Mouse (Mus musculus) thymus, postnatal 14 days (tissue): ENCODE results near the gene Rora.

Source experiments
- DNase-seq: peaks from one replicate; pipeline ENCODE4 v3.0.0; 2021

Gene Rora

DNA sequence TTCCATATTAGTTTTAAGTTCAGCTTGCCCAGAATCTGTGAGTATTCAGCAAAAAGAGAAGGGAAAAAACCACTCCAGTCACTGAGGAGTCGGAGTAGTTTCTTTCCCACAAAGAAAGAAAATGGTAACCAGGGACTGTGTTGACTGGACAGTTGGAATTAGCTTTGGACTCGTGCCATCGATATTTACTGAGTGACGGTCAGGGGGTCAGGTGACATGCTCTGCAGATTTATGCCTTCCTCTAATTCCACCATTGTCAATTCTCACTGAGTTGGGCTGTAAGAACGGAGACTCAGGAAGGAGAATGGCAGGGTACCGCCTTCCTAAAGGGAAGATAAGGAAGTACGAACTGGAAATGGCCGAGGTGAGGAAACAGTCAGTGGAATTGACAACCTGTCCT, 670.2 kb downstream of the Rora start:
- no peak for DNase-seq

DNA sequence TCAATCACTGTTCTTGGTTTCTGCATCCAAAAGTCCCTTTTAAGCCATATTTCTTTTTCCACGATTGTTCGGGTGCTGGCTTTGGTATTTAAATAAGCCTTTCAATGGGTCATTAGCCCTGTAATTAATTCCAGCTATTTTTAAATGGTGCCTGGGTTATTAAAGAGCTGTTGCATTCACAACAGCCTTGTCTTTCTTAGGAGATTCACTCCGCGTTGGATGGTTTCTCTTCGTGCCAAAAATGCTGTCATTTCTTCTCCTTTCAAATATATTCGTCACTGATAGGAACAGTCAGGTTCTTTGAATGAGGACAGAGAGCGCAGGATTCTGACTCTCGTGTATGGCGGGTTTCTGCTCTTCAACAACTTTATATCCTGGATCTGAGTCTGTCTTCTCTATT, 673.5 kb downstream of the Rora start:
- DNase-seq: no peak

- DNase-seq: no peak
These were observed 674.0 kb downstream of the Rora start for GRCm38 (mm10) chr9:69327591-69327990.

- no peak for DNase-seq
These were observed 678.2 kb downstream of the Rora start for GRCm38 (mm10) chr9:69331790-69332189.

- DNase-seq: no peak
These were observed 679.4 kb downstream of the Rora start for GRCm38 (mm10) chr9:69332802-69333568.

DNA sequence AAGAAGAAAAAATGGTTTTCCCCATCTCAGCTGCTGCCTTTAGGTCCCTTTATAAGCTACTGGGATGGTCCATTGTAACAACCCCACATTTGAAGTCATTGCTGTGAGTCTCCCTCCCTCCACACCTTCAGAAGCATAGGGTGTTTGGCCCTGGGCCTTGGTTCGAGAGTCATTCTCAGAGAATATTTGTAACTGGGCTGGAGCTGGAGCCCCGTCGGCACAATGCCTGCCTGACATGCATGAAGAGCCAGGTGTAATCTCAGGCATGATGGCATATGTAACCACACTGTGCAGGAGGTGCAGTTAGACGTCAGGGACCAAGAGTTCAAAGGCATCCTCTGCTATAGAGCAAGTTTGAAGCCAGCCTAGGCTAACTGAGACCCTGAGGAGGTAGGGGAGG, 680.1 kb downstream of the Rora start:
- no peak for DNase-seq

DNA sequence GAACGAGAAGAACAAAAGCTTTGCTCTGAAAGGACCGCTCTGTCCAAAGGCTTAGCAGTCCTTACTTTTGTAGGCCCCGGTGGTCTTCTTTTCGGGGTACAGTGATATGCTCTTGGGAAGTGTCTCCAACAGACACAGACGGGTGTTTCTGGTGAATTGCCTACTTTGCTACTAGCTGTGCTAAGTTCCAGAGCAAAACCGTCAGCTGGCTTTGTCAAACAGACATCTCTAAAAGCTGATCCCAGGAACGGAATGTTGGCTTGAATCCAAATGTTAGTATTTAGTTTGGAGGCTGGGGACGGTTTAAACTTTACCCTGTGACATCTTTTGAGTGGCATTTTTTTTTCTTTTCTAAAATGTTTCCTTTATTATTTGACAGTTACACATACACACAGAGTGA, 680.5 kb downstream of the Rora start:
- DNase-seq: no peak

DNA sequence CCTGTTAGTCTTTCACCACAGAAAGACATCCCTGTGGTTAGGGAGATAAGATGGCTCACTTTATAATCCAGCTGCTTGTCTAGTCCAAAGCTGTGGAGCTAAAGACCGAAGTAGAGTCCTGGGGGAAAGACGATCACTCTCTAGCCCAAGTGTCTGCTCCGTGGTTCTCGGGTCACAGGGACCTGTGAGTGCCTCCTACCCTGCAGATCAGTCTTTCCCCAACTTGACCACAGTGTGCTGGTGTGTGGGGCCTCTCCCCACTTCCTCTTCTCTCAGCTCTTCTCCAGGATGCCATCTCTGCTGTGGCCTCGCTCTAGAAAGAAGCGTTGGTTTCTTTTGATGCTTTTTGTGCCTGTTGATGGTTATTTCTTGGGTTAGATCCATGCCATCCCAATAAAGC, 682.5 kb downstream of the Rora start:
- peak; percentile 52 for DNase-seq

GRCm38 (mm10) chr9:69339199-69339598, 685.6 kb downstream of the Rora start:
- DNase-seq: no peak

DNA sequence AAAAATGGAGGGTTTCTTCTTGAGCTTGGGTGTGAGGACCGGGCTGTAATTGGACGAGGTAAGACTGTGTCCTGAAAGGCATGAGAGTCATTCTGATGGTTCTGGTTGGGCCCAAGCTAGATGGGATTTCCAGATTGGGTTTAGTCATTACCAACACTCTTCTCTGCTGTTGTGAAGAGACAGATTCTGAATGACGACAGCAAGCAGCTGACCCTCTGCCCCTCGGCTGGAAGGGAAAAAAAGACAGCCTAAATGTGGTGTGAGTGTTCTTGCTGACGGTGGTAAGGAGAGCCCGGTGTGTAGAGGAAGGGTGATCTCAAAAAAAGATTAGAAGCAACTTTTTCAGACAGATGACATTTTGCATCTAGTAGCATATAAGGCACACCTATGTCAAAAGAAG, 686.2 kb downstream of the Rora start:
- DNase-seq: no peak

DNA sequence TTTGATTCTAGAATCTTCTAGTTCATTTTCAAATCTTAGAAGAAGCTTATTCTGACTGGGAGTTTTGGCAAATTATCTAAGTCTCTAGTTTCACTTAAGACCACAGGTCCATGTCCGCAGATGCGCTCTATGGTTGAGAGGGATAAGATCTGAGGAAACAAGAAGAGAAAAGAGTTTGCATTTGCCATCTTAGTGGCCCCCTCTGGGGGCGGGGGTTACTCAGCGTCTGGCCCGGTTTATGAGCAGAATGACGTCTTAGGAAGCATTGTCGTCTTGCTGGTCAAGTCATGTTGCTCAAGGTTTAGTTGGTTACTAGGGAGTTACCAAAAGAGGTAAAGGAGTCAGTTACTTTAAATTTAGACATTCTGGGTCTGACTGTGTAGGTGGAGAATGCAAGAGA, 686.8 kb downstream of the Rora start:
- DNase-seq: no peak

DNA sequence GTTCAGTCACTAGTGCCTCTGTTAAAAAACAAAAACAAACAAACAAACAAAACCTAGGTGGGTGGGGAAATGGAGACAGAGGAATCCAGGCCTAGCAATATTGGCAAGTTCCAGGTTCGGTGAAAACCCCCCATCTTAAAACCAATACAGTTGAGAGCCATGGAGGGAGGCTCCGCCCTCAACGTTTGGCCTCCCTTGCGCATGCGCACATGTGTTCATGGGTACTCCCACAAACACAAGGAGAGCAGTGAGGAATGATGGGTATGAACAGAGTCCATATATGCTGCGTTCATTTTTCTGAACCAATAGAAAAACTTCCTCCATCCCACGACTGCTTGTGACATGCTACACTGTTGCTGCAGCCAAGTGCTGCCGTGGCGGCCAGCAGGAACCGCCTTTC, 690.3 kb downstream of the Rora start:
- DNase-seq: no peak

- peak; percentile 49 for DNase-seq
These were observed 692.0 kb downstream of the Rora start for GRCm38 (mm10) chr9:69345550-69345949.

DNA sequence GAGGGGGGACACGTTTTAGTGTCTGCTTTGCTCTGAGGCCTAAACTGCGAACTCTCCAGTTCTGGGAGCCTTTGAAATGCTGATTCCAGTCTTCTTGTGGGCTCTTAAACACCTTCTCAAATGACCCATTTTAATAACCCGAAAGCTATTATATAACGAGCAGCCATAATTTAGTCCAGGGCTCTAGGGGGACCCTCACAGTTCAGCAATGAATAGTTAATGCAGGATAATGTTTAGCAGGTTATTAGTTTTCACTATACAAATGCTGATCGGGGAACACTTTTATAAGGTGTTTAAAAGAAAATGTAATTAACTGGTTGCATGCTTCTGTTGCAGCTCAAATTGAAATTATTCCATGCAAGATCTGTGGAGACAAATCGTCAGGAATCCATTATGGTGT, 694.2 kb downstream of the Rora start:
- DNase-seq: no peak

GRCm38 (mm10) chr9:69349537-69349936, 696.0 kb downstream of the Rora start:
- no peak for DNase-seq

GRCm38 (mm10) chr9:69354228-69354627, 700.6 kb downstream of the Rora start:
- DNase-seq: no peak

DNA sequence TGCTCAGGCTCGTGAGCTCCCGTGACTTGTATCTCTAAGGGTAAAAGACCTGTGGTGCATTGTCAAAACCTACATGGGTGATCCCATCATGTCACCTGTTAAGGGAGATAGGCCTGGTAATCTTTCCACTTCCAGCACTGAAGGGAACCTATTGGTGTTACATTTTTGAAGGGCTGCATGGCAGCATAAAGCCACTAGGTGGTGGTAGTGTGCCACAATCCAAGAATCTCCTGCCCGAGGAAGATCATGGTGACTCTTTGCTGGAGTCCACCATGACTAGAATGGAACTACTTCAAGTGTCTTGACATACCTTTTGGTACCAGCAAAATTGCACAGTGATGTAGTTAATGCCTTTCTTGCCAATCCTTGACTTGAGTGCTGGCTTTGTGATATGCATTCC, 704.2 kb downstream of the Rora start:
- DNase-seq: peak; percentile 71

DNA sequence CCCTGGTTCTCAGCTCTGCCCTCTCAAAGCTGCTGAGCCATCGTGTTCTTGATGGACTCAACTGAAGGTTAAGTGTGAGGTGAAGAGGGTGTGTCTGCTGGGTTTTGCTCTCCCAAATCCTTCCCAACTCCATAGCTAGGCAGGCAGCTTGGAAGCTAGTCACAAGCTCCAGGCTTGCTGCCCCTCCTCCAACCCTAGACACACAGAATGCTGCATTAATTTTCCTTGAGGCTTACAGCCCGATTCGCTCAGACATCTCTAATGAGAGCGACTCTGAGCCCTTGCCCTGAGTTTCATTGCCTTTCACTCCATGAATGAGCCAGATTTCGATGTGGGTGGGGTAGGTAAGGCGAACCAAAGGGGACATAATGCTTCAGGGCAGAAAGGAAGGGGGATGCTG, 705.2 kb downstream of the Rora start:
- no peak for DNase-seq

DNA sequence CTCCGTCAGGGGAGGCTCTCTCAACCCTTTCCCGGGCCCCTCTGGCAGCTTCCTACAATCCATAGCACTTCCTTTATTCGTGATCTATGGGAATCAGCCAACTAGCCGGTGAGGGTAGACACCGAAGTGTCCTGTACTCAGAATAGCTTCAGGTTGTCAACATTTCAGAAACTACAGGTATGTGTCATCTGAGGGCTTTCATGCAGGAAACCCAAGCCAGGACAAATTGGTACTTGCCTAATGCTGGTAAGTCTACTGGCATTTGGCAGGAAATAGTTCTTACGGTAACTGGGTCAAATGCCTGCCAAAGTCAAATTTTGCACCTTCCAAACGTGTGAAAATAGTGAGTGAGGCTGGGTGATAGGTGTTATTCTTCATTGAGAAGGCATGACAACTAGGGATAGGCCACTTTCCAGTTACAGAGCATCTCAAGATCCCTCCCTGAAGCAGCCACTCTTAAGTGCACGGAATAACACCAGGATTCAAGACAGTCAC, 708.4 kb downstream of the Rora start:
- DNase-seq: no peak

GRCm38 (mm10) chr9:69362766-69363165, 709.2 kb downstream of the Rora start:
- DNase-seq: no peak

GRCm38 (mm10) chr9:69364117-69364516, 710.5 kb downstream of the Rora start:
- DNase-seq: no peak

DNA sequence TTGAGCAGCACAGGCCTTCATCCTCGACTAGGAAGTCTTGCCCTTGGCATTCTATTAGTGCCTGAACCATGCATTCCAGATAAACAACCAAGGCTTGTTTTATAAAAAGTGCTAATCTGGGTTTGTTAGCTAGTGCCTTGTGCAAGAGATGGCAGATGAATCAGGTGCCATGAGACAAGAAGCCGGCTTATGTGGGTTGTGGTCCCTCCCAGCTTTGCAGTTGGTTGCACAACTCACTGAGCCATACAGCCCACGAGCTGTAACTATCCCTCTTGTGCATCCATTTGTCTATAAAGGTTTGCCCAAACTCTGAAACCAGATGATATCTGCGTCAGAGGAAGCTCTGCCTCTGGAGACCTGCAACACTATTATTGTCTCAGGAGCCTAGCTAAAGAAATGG, 713.5 kb downstream of the Rora start:
- DNase-seq: no peak

DNA sequence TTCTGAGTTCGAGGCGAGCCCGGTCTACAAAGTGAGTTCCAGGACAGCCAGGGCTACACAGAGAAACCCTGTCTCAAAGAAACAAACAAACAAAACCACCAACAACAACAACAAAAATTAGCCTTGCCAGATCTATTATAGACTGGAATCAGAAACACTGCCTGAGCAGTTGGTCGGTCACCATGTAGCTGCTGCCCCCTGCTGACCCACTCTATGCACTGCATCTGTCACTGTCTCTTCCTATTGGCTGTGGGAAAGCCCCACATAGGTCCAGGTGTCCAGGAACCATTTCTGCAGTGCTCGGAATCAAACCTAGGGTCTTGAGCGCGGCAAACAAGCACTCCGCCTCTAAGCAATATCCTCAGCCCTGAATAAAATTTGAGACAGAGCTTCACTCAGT, 714.5 kb downstream of the Rora start:
- peak; percentile 76 for DNase-seq

DNA sequence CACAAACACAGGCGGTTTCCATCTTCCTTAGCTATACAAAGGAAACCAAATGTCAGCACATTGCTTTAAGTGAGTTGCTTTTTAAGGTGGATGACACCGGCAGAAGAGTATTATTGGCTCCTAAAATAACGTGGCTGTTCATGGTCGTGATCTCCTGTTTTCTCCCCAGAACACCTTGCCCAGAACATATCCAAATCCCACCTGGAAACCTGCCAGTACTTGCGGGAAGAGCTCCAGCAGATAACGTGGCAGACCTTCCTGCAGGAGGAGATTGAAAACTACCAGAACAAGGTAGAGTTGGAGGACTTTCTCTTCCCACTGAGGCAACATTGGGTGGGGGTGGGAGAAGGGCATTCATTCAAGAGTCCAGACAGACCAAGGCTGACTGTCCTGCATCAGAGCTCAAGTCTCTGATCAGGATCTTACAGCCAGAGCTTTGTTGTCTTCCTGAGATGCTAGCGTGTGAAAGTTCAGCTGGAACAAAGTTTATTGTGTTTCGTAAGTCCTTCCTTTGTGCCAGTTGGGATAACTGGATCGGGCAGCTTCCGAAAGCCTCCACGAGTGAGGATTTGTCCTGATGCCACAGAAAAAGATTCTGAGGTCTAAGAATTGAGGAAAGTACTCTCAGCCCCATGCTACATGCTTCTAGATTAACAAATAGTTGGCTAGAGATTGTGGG, 717.6 kb downstream of the Rora start:
- DNase-seq: no peak

DNA sequence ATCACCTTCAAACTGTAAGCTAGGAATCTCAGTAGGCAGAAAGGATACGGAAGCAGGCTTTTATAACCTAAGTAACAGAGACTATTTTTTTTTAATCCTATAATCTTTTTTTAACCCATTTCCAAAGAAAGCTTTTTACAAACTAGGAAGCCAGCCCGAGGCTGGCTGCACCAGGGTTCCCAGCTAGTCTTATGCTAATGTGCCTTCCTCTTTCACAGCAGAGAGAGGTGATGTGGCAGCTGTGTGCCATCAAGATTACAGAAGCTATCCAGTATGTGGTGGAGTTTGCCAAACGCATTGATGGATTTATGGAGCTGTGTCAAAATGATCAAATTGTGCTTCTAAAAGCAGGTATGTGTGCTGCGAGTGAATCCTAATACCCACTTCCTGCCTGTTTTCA, 719.3 kb downstream of the Rora start:
- no peak for DNase-seq
